Mouse (Mus musculus): ENCODE data around the gene Zfyve28. TPM values are rescaled to one million over a fixed set of nuclear protein-coding genes. Genes with fewer than 3 reads are reported as not detected.

Gene Zfyve28
- total and polyA plus RNA-seq, 3 experiments: 0.12 to 0.14 TPM; not detected in 1

DNA sequence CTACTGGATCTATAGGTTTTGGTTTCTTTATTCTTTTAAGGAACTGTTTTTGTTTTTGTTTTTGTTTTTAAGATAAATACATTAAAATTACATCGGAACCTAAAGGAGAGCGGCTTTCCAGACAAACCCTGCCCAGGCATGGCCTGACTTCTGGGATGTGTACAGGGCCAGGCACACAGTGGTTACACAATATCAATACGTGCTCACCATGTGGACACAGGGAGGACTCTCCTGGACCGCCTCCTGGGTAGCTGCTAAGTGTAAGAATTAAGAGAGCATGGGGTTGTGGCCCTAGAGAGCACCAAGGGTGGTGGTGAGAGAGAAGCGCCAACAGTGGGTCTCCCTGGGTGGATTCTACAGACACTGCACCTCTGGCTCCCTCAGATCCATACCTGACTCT lies 58.7 kb downstream of the Zfyve28 start:
- no peak overlapping the region for H3K9ac ChIP-seq (ENCODE audit: control insufficient read depth, low read depth, low read length, poor library complexity, severe bottlenecking)
- H3K36me3 ChIP-seq (ENCODE audit: control insufficient read depth in 1 of 2, insufficient read depth in 2 of 2, low read length in 2 of 2): no peaks in the 10 kb centered on the region
- DNase-seq (ENCODE audit: low read depth, low spot score): no peak
- TF ChIP-seq POLR2A (IDR thresholded peaks at IDR 0.05; ENCODE audit: control insufficient read depth in 1 of 2, insufficient read depth in 1 of 2, low read depth in 1 of 2, low read length in 2 of 2, poor library complexity in 1 of 2) (no peak), SMC3 (IDR thresholded peaks at IDR 0.05; ENCODE audit: low read depth, low read length) (no peak), CTCF (IDR thresholded peaks at IDR 0.05 in 2 of 3, conservative IDR thresholded peaks at IDR 0.05 in 1 of 3; ENCODE audit: control insufficient read depth in 1 of 3, insufficient read depth in 1 of 3, low read depth in 2 of 3, low read length in 3 of 3, poor library complexity in 1 of 3, severe bottlenecking in 1 of 3) (no peak), KAT2A (conservative IDR thresholded peaks at IDR 0.05; ENCODE audit: low read depth, low read length) (no peak), ZKSCAN1 (IDR thresholded peaks at IDR 0.05; ENCODE audit: low read depth, low read length) (no peak), MYC (IDR thresholded peaks at IDR 0.05; ENCODE audit: low read depth, low read length) (no peak), TAL1 (IDR thresholded peaks at IDR 0.05; ENCODE audit: low read length) (no peak), POLR2AphosphoS5 (IDR thresholded peaks at IDR 0.05; ENCODE audit: borderline replicate concordance, low read depth, low read length) (no peak), ZNF384 (IDR thresholded peaks at IDR 0.05; ENCODE audit: low read depth, low read length) (no peak), ZMIZ1 (IDR thresholded peaks at IDR 0.05; ENCODE audit: low read depth, low read length) (no peak), SIN3A (IDR thresholded peaks at IDR 0.05; ENCODE audit: low read length) (no peak), ZC3H11A (IDR thresholded peaks at IDR 0.05; ENCODE audit: low read depth, low read length) (no peak), HCFC1 (IDR thresholded peaks at IDR 0.05; ENCODE audit: low read depth, low read length) (no peak), NELFE (IDR thresholded peaks at IDR 0.05; ENCODE audit: low read depth, low read length) (no peak), MAX (IDR thresholded peaks at IDR 0.05; ENCODE audit: low read length) (no peak), RCOR1 (IDR thresholded peaks at IDR 0.05; ENCODE audit: low read depth, low read length) (no peak)
- no peak overlapping the region for H3K4me3 ChIP-seq (ENCODE audit: control insufficient read depth in 1 of 2, insufficient read depth in 1 of 2, low read depth in 2 of 2, low read length in 2 of 2)
- H3K79me2 ChIP-seq (ENCODE audit: control insufficient read depth, insufficient read depth, low read length, poor library complexity): no peaks in the 10 kb centered on the region
- no peak overlapping the region for H3K27ac ChIP-seq (ENCODE audit: control insufficient read depth, low read depth, low read length)
- H3K9me3 ChIP-seq (replicated peaks; ENCODE audit: insufficient read depth, low read length): no peaks in the 10 kb centered on the region
- H3K4me1 ChIP-seq (ENCODE audit: control insufficient read depth in 1 of 2, insufficient read depth in 2 of 2, low read length in 2 of 2): no peaks in the 10 kb centered on the region
- H3K27me3 ChIP-seq (ENCODE audit: control insufficient read depth in 1 of 2, insufficient read depth in 2 of 2, low read length in 2 of 2): peaks cover 13 to 15% of the 10 kb centered on the region in 2 experiments

- no peak for DNase-seq (ENCODE audit: low read depth, low spot score)
- H3K27me3 ChIP-seq (ENCODE audit: control insufficient read depth in 1 of 2, insufficient read depth in 2 of 2, low read length in 2 of 2): peaks cover 23 to 40% of the 10 kb centered on the region in 2 experiments
- H3K4me3 ChIP-seq (ENCODE audit: control insufficient read depth in 1 of 2, insufficient read depth in 1 of 2, low read depth in 2 of 2, low read length in 2 of 2): no peak overlapping the region
- H3K9me3 ChIP-seq (replicated peaks; ENCODE audit: insufficient read depth, low read length): no peaks in the 10 kb centered on the region
- H3K36me3 ChIP-seq (ENCODE audit: control insufficient read depth in 1 of 2, insufficient read depth in 2 of 2, low read length in 2 of 2): no peaks in the 10 kb centered on the region
- no peak overlapping the region for H3K9ac ChIP-seq (ENCODE audit: control insufficient read depth, low read depth, low read length, poor library complexity, severe bottlenecking)
- no peaks in the 10 kb centered on the region for H3K79me2 ChIP-seq (ENCODE audit: control insufficient read depth, insufficient read depth, low read length, poor library complexity)
- H3K27ac ChIP-seq (ENCODE audit: control insufficient read depth, low read depth, low read length): no peak overlapping the region
- no peak for TF ChIP-seq RAD21 (IDR thresholded peaks at IDR 0.05; ENCODE audit: low read depth, low read length)
- no peak for TF ChIP-seq ELF1 (IDR thresholded peaks at IDR 0.05; ENCODE audit: low read depth, low read length)
- no peak for TF ChIP-seq MYB (IDR thresholded peaks at IDR 0.05; ENCODE audit: low read depth, low read length)
- TF ChIP-seq E2F4 (IDR thresholded peaks at IDR 0.05; ENCODE audit: borderline replicate concordance, low read depth, low read length): no peak
- no peaks in the 10 kb centered on the region for H3K4me1 ChIP-seq (ENCODE audit: control insufficient read depth in 1 of 2, insufficient read depth in 2 of 2, low read length in 2 of 2)
Measured at GRCm38 (mm10) chr5:34225516-34225915, 62.7 kb downstream of the Zfyve28 start.

All from MEL (cell line).